Mouse (Mus musculus) leukemia stem cell, adult 10-12 weeks (primary cell): ENCODE measurements around the gene Tnfrsf17. TPM values are rescaled to one million over a fixed set of nuclear protein-coding genes. Genes with fewer than 3 reads are reported as not detected.

ENCODE experiments used
- polyA plus RNA-seq: library from polyadenylated mRNA; stranded (reverse); fragments of >175 nt; gene quantifications from 2 replicates; pipeline ENCODE4 v1.2.3, GENCODE M21; 2012; ENCODE audit warnings: low replicate concordance

Tnfrsf17 gene
- 0.31 TPM in 1 of 2 replicates, not detected in the other for polyA plus RNA-seq

DNA sequence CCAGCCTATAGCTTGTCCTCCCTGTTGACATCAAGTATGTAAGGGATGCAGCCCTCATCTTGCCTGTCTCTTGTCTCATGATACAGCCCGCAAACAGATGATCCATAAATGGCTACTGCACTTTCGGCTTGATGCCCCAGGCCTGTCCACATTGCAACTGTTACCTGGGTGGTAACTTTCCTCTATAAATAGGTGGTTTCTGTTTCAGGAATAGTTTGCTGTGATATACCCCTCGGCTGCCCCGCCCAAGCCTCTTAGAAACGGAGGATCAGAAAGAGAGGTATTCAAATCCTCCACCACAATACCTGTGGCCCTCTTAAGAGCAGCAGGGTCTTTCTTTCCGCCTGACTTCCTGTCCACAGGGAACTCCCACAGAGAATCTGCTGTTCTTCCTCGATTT lies at the start of gene Tnfrsf17:
Tnfrsf17 (plus strand) TSS at position 301 of the 400 bp plus-strand sequence.

DNA sequence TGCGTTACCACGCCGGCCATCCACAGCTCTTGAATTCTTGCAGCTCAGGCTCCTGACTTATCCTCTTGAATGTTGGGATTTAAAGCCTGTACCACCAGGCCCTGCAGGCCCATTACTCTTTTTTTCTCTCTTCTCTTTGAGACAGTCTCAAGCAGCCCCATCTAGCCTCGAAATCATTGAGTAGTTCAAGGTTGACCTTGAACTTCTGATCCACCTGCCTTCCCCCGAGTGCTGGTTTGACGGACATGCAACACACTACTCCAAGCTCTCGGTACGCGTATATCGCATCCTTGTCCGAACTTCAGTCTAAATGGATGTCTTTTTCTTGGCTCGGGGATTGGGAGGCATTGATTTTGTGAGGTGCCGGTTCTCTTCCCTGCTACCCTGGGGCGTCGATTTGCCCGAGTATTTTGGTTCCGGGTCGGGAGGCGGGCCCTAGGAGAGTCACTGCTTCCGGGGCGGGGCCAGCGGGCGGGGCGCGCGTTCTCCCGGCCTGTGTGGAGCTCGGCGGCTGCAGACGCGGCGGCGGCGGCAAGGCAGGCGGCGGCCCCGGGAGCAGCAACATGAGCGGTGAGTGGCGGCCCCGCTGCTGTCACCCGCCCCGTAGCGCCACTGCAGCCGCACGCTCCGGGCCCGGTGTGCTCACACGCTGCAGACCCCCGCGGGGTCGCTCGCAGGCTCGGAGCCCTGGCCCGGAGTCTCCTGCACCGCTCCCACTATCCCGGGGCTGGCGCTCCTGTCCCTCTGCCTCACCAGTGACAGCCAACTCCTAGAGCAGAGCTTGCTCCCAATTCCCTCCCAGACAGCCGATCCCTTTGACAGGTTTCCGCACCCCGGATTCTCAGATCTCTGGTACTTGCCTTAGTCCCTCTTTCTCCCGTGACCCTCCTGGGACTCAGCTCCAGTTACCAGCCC lies 9.1 kb downstream of the Tnfrsf17 start, which contains the start of gene Snx29:
Snx29 (plus strand) TSS at position 500 of the 915 bp plus-strand sequence.

Other genes with a start within 250 kb of the Tnfrsf17 start
- 11.8 and 80.2 TPM in 2 replicates for gene Litaf, start 247.7 kb upstream of the Tnfrsf17 start, polyA plus RNA-seq
- 25.3 and 31.1 TPM in 2 replicates for gene Txndc11, start 179.2 kb upstream of the Tnfrsf17 start, polyA plus RNA-seq
- gene Zc3h7a, start 137.4 kb upstream of the Tnfrsf17 start, polyA plus RNA-seq: 8.3 and 13.3 TPM in 2 replicates
- 7.8 and 37.9 TPM in 2 replicates for gene Rsl1d1, start 110.5 kb upstream of the Tnfrsf17 start, polyA plus RNA-seq
- 288 and 484 TPM in 2 replicates for gene Gspt1, start 59.5 kb upstream of the Tnfrsf17 start, polyA plus RNA-seq
- gene Snx29, start 9.1 kb downstream of the Tnfrsf17 start, polyA plus RNA-seq: 2.9 and 6.2 TPM in 2 replicates